Mouse (Mus musculus) lung, adult 2 months (tissue): ENCODE measurements around the gene Tex26.

ENCODE experiments used
- CTCF ChIP-seq: fragments of 200-500 bp; IDR thresholded peaks from 2 replicates; pipeline ENCODE4 v1.5.1; 2011; ENCODE audit warnings: mild to moderate bottlenecking, low read length, control low read depth; ENCODE audit not compliant: insufficient read depth
- POLR2A ChIP-seq: fragments of 200-500 bp; IDR thresholded peaks from 2 replicates; pipeline ENCODE4 v1.6.1; 2011; ENCODE audit warnings: low read depth, mild to moderate bottlenecking, control low read depth, low read length, borderline replicate concordance; ENCODE audit errors: extremely low read depth

- TF ChIP-seq CTCF: no peak
- no peak for TF ChIP-seq POLR2A
These were observed 56.2 kb downstream of the Tex26 start for GRCm38 (mm10) chr5:149495655-149496054.
